Mouse (Mus musculus): ENCODE measurements around the gene Cct2.
"Not testable (repeated sequence)": the region's sequence is repeated elsewhere in the genome, so short reads cannot be mapped to it uniquely, and the experiment has no call there.

The Cct2 gene

GRCm38 (mm10) chr10:117049961-117050597, 13.5 kb downstream of the Cct2 start:
- DNase-seq (ENCODE audit: low spot score) = no peak

- no peak for DNase-seq (ENCODE audit: low spot score)
Measured at GRCm38 (mm10) chr10:117049253-117049652, 14.4 kb downstream of the Cct2 start.

DNA sequence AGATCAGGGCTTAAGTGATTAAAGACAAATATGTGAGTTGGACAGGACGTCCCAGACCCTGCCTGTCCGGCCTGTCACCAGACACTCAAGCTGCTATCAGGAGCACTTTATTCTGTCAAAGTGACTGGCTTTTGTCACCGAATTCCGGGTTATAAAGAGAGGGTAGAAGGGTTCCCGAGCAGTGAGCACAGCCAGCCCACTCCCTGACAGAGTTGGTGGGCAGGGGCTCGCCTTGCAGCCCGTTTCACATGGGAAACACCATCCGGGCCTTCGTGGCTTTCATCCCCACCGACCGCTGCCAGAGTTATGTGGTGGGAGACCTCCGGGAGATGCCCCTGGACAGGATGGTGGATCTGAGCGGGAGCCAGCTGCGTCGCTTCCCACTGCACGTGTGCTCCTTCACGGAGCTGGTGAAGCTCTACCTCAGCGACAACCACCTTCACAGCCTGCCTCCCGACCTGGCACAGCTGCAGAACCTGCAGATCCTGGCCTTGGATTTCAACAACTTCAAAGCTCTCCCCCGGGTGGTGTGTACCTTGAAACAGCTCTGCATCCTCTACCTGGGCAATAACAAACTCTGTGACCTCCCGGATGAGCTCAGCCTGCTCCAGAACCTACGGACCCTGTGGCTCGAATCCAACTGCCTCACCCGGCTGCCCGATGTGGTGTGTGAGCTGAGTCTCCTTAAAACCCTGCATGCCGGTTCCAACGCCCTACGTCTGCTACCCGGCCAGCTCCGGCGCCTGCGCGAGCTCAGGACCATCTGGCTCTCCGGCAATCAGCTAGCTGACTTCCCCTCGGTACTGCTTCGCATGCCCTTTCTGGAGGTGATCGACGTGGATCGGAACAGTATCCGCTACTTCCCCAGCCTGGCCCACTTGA, 18.2 kb downstream of the Cct2 start, which contains the start of gene Lrrc10:
TSS of gene Lrrc10 (plus strand) at position 167 of the 882 bp plus-strand sequence.
- DNase-seq (ENCODE audit: low spot score) = no peak

GRCm38 (mm10) chr10:117043497-117044166, 20.0 kb downstream of the Cct2 start:
- not testable (repeated sequence) for DNase-seq (ENCODE audit: low spot score)

GRCm38 (mm10) chr10:117042295-117042694, 21.3 kb downstream of the Cct2 start:
- DNase-seq (ENCODE audit: low spot score) = no peak

DNA sequence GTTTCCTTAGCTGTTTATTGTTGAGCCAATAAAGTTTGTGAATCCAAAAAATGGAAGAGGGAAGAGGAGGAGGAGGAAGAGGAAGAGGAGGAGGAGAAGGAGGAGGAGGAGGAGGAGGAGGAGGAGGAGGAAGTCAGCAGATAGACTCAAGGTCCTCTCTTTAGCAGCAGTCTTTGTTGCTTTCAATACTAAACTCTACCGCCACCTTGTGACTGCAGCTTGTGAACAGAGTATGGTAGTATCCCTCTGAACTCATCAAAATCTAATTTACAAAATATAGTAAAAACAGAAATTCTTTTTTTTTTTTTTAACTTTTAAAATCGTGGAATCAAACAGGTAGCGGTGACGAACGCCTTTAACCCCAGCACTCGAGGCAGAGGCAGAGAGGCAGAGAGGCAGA, 23.3 kb downstream of the Cct2 start:
- no peak for DNase-seq (ENCODE audit: low spot score)

DNA sequence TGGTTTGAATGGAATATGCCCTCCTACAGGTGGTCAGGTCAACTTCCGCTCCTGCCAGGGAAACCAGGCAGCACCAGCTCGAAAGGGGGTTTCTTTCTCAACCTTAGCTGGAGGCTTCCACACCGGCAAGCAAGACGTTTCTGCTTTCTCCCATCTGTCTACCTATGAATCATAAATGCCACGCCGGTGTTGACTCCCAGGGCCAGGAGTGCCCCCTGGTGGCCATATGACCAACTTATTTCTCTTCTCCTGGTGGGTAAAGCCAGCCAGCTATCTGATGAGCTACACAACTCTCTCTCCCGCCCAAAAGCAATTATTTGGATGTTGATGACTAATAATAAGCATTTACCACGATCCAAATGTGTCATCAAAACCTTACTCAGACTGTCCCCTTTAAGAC, 29.8 kb downstream of the Cct2 start:
- DNase-seq (ENCODE audit: low spot score) = peak; percentile 55

DNA sequence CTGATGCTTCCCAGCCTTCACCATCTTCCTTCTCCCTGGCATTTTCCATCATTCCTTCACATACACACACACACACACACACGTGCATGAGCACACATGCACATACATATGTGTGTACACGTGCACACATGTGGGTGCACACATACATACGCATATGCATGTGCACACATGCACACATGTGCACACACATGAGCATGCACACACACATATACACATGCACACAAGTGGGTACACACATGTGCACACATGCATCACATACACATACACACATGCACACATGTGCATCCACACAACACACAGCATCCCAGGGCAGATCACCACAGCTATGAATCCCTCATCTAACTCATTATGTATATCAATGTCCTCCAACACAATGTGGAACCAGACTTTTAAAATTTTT, 32.5 kb downstream of the Cct2 start:
- no peak for DNase-seq (ENCODE audit: low spot score)

DNA sequence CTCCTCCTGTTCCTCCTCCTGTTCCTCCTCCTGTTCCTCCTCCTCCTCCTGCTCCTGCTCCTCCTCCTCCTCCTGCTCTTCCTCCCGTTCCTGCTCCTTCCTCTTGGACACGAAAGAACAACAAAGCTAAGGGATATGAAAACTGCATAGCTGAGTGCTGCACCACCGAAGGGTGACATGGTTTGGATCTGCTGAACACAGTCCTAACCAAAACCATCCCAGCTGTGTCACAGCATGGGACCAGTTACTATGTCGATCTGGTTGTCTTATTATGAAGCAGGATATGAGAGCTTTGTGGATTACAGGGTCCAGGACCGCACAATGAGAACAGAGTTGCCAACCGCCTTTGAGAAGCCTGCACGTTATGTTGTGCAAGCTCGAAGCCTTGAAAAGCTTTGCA, 37.4 kb downstream of the Cct2 start:
- no peak for DNase-seq (ENCODE audit: low spot score)

GRCm38 (mm10) chr10:117025776-117026175, 37.8 kb downstream of the Cct2 start:
- DNase-seq (ENCODE audit: low spot score) = not testable (repeated sequence)

GRCm38 (mm10) chr10:117023693-117024092, 39.9 kb downstream of the Cct2 start:
- no peak for DNase-seq (ENCODE audit: low spot score)

DNA sequence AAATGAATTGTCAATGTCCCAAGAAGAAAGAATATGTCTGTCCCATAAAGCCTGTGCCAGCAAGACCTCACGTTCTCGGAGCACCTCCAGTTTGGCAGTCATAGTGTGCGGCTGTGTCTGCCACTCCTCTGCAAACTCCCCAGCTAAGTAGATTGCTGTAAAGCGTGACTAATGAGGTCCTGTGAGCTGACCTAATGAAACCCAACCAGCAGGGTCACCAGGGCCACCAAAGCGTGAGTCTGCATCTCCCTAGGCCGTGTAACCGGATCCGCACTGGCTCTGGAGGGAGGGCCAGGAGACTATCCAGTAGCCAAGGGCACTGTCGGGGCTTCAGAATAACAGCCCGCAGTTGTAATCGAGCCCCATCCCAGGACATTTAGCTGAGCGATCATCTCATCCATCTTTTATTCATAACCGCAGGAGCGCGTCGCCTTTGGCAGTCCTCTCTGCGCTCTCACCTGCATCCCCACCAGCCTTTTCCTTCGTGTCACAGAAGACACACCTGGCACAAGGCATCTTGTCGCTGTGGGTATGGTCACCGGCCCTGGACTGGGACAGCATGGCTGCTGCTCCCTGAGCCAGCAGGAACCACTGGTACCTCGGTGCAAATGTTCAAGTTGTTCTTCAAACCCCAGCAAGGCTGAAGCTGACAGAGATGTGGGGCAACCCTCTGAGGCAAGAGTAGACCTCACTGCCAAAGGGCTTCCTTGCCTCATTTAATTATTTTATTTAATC, 42.4 kb downstream of the Cct2 start:
- no peak for DNase-seq (ENCODE audit: low spot score)

DNA sequence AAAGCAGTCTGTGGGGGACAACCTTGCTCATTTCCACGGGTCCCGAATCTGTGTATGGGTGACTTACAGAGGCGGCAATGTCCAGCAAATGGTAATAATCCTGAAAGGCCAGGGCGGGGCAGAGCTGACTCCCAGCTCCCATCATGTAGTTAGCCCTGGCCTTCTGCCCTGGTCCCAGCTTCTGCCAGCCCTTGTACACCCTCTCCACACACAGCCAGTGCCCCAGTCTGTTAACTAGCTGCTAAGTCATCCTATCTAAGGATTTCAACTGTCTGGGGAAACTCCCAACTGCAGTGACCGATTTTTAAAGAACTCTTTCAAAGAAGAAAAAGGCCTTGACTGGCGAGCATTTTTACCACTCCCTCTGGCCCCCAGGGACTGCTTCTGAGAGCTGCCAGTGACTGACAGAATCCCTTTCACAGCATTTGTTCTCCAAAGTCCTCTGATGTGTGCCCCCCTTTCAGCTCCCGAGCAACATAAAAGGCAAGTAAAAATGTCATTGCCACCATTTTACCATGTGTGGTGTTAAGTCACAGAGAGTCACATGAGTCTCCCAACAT, 45.3 kb downstream of the Cct2 start:
- DNase-seq (ENCODE audit: low spot score) = no peak

GRCm38 (mm10) chr10:117014565-117014964, 49.0 kb downstream of the Cct2 start:
- DNase-seq (ENCODE audit: low spot score) = no peak

GRCm38 (mm10) chr10:117013689-117014390, 49.8 kb downstream of the Cct2 start:
- DNase-seq (ENCODE audit: low spot score) = no peak

GRCm38 (mm10) chr10:117011047-117011446, 52.6 kb downstream of the Cct2 start:
- no peak for DNase-seq (ENCODE audit: low spot score)

DNA sequence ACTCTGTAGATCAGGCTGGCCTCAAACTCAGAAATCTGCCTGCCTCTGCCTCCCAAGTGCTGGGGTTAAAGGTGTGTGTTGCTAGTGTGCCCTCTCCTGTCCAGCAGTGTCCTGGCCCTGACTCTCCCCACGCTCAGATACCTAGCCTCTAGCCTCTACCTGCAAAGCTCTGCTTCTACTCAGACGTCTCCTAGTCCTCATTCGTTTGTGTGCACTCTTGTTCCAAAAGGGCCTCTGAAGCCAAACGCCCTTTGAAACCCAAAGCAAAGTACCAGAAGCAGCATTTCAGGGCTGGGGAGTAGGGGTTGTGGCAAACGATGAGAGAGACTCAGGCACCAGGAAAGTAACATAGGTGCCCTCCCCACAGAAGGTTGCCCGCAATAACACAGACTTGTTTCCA, 53.9 kb downstream of the Cct2 start:
- no peak for DNase-seq (ENCODE audit: low spot score)

DNA sequence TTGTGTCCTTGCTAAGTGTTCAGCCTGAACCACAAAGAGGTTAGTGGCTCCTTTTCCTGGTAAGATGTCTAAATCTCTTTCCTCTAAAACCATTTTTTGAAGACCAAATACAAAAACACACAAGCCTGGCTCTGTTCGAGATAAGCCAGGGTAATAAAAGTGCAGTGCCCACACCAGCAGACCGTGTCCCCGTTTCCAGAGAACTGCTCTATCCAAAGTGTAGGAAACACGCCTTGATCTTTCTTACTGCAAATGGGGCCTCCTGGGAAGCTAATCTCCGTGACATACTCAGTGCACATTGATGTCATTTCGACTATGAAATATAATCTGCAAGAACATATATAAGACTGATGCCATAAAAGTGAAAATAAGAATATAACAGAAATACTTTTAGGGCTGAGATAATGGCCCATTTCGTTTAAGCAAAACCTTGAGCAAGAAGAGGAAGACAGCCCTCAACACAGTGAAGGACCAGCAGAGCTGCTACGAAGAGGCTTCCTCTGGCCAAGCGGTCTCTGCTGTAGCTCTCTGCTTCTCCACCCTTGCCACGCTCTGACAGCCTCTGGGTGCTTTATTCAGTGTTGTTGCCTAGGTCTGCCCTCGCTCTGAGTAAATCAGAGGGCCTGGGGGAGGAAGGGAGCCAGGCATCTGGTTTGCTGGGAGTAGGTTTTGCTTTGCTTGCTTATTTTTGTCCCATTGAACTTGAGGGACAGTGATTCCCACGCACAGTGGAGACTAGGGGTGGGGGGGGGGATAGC, 57.7 kb downstream of the Cct2 start:
- DNase-seq (ENCODE audit: low spot score) = no peak

DNA sequence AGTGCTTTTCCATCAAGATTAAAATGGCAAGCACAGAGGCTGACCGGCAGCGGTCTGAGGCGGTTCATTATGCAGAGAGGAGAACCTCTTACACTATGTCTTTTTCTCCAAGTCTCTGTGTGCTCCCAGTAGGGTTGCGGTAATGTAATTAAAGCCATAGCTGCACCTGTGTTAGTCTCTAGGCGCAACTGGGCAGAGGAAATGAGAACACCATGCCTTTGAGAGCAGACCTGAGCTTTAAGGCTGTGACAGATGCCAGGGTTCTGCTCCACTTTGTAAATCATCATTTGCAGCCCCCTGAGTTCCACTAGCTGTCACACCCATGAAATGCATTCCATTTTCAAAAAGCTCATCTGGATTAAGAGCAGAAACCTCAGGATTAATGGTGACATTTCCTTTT, 58.9 kb downstream of the Cct2 start:
- DNase-seq (ENCODE audit: low spot score) = no peak

Data from spleen, adult 12 weeks (tissue).